Mouse (Mus musculus) myocyte (in vitro differentiated cells): ENCODE measurements at regions not wholly inside any gene's neighbourhood (a gene's known extent, or its start where the extent isn't known, plus 50 kb on each side); places are given as distances from the start of the nearest gene placed in this dataset.

ENCODE experiments used
- MAX ChIP-seq: IDR thresholded peaks from one replicate; pipeline ENCODE4 v1.6.1; 2011; ENCODE audit warnings: low read depth, mild to moderate bottlenecking, control low read depth
- MYOG ChIP-seq, 3 experiments: IDR thresholded peaks; one replicate each; pipeline ENCODE4 v1.6.1; 2011; ENCODE audit warnings: control low read depth in 2 of 3, low read depth in 2 of 3, mild to moderate bottlenecking in 2 of 3; ENCODE audit not compliant: insufficient read length in 2 of 3, control insufficient read depth in 1 of 3, insufficient read depth in 1 of 3
- POLR2A ChIP-seq: IDR thresholded peaks from one replicate; pipeline ENCODE4 v1.6.1; 2011; ENCODE audit warnings: low read depth, mild to moderate bottlenecking, control low read depth, moderate library complexity; ENCODE audit not compliant: insufficient read length
- USF1 ChIP-seq: IDR thresholded peaks from one replicate; pipeline ENCODE4 v1.6.1; 2011; ENCODE audit warnings: low read depth, mild to moderate bottlenecking, control low read depth, moderate library complexity

DNA sequence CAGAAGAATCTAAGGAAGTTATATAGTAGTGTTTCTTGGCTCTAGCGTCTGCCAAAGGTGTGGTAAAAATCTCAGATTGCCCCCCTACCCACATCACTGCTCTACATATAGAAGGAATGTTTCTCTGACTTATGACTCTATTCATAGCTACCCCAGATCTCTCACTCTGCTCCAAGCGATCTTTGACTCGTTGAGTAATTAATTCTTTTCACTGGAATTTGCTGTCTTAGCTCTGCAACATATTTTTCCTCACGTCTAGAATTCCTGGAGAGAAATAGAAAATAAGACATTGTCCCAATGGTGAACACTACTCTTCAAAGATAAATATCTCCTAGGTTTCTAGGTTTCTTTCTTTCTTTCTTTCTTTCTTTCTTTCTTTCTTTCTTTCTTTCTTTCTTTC lies 829.5 kb upstream of the Adgrl2 start:
- TF ChIP-seq MYOG (IDR thresholded peaks at IDR 0.05; ENCODE audit: control insufficient read depth in 1 of 3, insufficient read depth in 1 of 3, insufficient read length in 2 of 3, low read depth in 2 of 3) (no peak), POLR2A (no peak), USF1 (no peak), MAX (no peak)
